Mouse (Mus musculus) ES-Bruce4 (cell line): ENCODE results near the gene Asl.

ENCODE experiments used
- CTCF ChIP-seq: IDR thresholded peaks from one replicate; pipeline ENCODE4 v1.8.1; 2011; ENCODE audit warnings: low read depth, low read length
- POLR2A ChIP-seq: IDR thresholded peaks from one replicate; pipeline ENCODE4 v1.8.1; 2011; ENCODE audit warnings: low read length; ENCODE audit not compliant: insufficient read depth

DNA sequence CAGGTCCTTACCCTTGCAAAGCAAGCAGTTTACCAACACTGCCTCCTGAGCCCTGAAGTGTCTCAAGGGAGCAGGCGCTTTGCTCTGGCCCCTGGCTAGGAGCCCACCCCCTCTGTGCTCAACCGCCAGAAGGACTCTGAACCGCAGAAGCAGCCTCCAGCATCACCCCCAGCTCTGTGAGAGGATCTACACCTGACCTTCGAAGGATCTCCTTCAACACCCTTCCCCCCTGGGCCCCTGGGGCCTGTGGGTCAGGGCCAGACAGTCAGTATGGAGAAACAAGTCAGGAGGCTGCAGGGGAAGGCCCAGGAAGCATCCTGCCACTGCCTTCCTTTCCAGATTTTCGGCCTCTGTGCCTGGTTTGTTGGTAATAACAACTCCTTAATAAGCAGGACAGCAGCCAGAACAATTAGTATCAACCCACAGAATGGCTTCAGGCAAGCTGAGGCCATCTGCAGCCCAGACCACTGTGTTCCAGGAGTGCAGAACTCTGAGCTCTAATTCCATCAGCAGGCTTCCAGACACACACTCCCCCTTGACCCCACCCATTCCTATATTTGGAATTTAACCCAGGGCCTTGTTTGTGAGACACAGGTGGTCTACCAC lies 7.6 kb downstream of the Asl start:
- no peak for TF ChIP-seq CTCF
- TF ChIP-seq POLR2A, result no peak
